Mouse (Mus musculus) stomach, postnatal 0 days (tissue): ENCODE measurements at regions not wholly inside any gene's neighbourhood (a gene's known extent, or its start where the extent isn't known, plus 50 kb on each side); places are given as distances from the start of the nearest gene placed in this dataset.
A peak's percentile ranks its signal among the peaks of the same experiment; 100 is the strongest.

ENCODE experiments used
- ATAC-seq: fragments of 200-750 bp; cut with Nextera tagmentation; 2 replicates; pipeline ENCODE4 v1.8.0; 2017; ENCODE audit not compliant: low FRiP score, low TSS enrichment
- DNase-seq: peaks from one replicate; pipeline ENCODE4 v3.0.0-alpha.2; 2016; ENCODE audit warnings: low spot score
- H3K27ac ChIP-seq: fragments of 300-500 bp; sonication (generic); replicated peaks from 2 replicates; pipeline ENCODE4 v1.5.1; 2014; ENCODE audit warnings: mild to moderate bottlenecking, control low read depth
- H3K27me3 ChIP-seq: fragments of 300-500 bp; sonication (generic); 2 replicates; pipeline ENCODE4 v1.6.1; 2014; ENCODE audit warnings: low read length; ENCODE audit not compliant: control insufficient read depth, insufficient read depth
- H3K36me3 ChIP-seq: fragments of 300-500 bp; sonication (generic); 2 replicates; pipeline ENCODE4 v1.6.1; 2014; ENCODE audit warnings: low read length, mixed read lengths; ENCODE audit not compliant: control insufficient read depth, insufficient read depth
- H3K4me1 ChIP-seq: fragments of 300-500 bp; sonication (generic); replicated peaks from 2 replicates; pipeline ENCODE4 v1.6.1; 2014; ENCODE audit warnings: antibody characterized with exemption; ENCODE audit not compliant: control insufficient read depth, insufficient read depth
- H3K4me2 ChIP-seq: fragments of 300-500 bp; sonication (generic); replicated peaks from 2 replicates; pipeline ENCODE4 v1.6.1; 2014; ENCODE audit warnings: low read depth, mild to moderate bottlenecking, control low read depth, moderate library complexity
- H3K4me3 ChIP-seq: fragments of 300-500 bp; sonication (generic); 2 replicates; pipeline ENCODE4 v1.5.1; 2014; ENCODE audit warnings: low read depth, low read length, control low read depth
- H3K9ac ChIP-seq: fragments of 300-500 bp; sonication (generic); 2 replicates; pipeline ENCODE4 v1.6.1; 2014; ENCODE audit warnings: mild to moderate bottlenecking, low read length, control low read depth, mixed read lengths
- H3K9me3 ChIP-seq: fragments of 300-500 bp; sonication (generic); 2 replicates; pipeline ENCODE4 v1.6.1; 2016; ENCODE audit warnings: low read length; ENCODE audit not compliant: control insufficient read depth
- CTCF ChIP-seq: IDR thresholded peaks from 2 replicates; pipeline ENCODE4 v1.5.1; 2016; ENCODE audit warnings: antibody characterized with exemption, low read depth, mild to moderate bottlenecking, moderate library complexity
- EP300 ChIP-seq: optimal IDR thresholded peaks from 2 replicates; pipeline ENCODE3; 2016; ENCODE audit warnings: antibody characterized with exemption
- WGBS: fragments of 180-500 bp; shearing (Covaris S2); extraction: QIAGEN DNeasy Blood & Tissue Kit; methylation state at CpG from one replicate; pipeline ENCODE4 v1.1.7; 2014; 5-methylcytosine and 5-hydroxymethylcytosine counted together

- Histone ChIP-seq H3K9me3 (no peaks in the 10 kb centered on the region), H3K27me3 (no peaks in the 10 kb centered on the region), H3K27ac (no peak overlapping the region), H3K9ac (no peak overlapping the region), H3K4me2 (no peak overlapping the region), H3K36me3 (no peaks in the 10 kb centered on the region), H3K4me3 (no peak overlapping the region), H3K4me1 (no peaks in the 10 kb centered on the region)
- no peak for ATAC-seq
- WGBS: 73% methylated on average over 6 of the region's 6 CpGs
- TF ChIP-seq CTCF: peak; percentile 66
- TF ChIP-seq EP300: no peak
- no peak for DNase-seq
Measured at GRCm38 (mm10) chr9:63883738-63884520, 126.1 kb upstream of the Smad3 start.

DNA sequence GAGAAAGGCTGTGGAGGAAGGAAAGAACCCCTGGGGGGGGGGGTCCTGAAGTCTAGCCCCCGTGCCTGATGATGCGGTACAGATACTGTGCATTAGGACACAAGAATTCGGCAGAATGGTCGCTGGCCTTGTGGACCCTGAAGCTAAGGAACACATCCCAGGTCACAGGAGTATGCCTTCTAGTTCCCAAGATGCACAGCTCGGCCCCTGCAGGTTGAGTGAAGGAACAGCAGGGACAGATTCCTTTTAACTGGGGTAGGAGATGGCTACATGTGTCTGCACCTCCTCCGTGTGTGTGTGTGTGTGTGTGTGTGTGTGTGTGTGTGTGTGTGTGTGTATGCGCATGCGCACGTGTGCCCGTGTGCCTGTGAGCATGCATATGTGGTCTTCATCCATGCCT is 123.9 kb upstream of the Smad3 start:
- Histone ChIP-seq H3K4me1 (no peaks in the 10 kb centered on the region), H3K27ac (no peak overlapping the region), H3K4me2 (no peak overlapping the region), H3K36me3 (no peaks in the 10 kb centered on the region), H3K9me3 (no peaks in the 10 kb centered on the region), H3K4me3 (no peak overlapping the region), H3K27me3 (no peaks in the 10 kb centered on the region), H3K9ac (no peak overlapping the region)
- no peak for TF ChIP-seq EP300
- TF ChIP-seq CTCF: peak; percentile 28; the same call in 1 of the 2 replicates
- DNase-seq: no peak
- 77% methylated on average over 10 of the region's 10 CpGs for WGBS
- ATAC-seq: no peak

GRCm38 (mm10) chr9:63881261-63881563 is 123.4 kb upstream of the Smad3 start:
- H3K4me3 ChIP-seq: no peak overlapping the region
- WGBS: 68% methylated on average over 4 of the region's 4 CpGs
- no peak overlapping the region for H3K27ac ChIP-seq
- H3K27me3 ChIP-seq: no peaks in the 10 kb centered on the region
- DNase-seq (no peak), ATAC-seq (no peak)
- no peak overlapping the region for H3K9ac ChIP-seq
- H3K9me3 ChIP-seq: no peaks in the 10 kb centered on the region
- no peak for TF ChIP-seq CTCF
- TF ChIP-seq EP300: no peak
- H3K4me1 ChIP-seq: no peaks in the 10 kb centered on the region
- no peaks in the 10 kb centered on the region for H3K36me3 ChIP-seq
- no peak overlapping the region for H3K4me2 ChIP-seq

- Histone ChIP-seq H3K9ac (no peak overlapping the region), H3K36me3 (no peaks in the 10 kb centered on the region), H3K9me3 (no peaks in the 10 kb centered on the region), H3K4me1 (no peaks in the 10 kb centered on the region), H3K4me2 (peak overlapping the region; percentile 40), H3K27ac (no peak overlapping the region), H3K4me3 (peak overlapping the region; percentile 11; the same call in 1 of the 2 replicates), H3K27me3 (no peaks in the 10 kb centered on the region)
- no peak for TF ChIP-seq CTCF
- TF ChIP-seq EP300: no peak
- ATAC-seq (no peak), DNase-seq (no peak)
- WGBS: 42% methylated on average over 26 of the region's 26 CpGs
Measured at GRCm38 (mm10) chr9:63880487-63881260, 122.9 kb upstream of the Smad3 start.

- DNase-seq: no peak
- Histone ChIP-seq H3K9me3 (no peaks in the 10 kb centered on the region), H3K36me3 (no peaks in the 10 kb centered on the region), H3K4me3 (no peak overlapping the region), H3K9ac (no peak overlapping the region), H3K4me2 (peak overlapping the region; percentile 40), H3K4me1 (no peaks in the 10 kb centered on the region), H3K27ac (peak overlapping the region; percentile 8; the same call in 1 of the 2 replicates), H3K27me3 (no peaks in the 10 kb centered on the region)
- no peak for TF ChIP-seq CTCF
- no peak for TF ChIP-seq EP300
- whole genome bisulfite sequencing: 26% methylated on average over 15 of the region's 15 CpGs
- ATAC-seq: 0 out of 2 replicates have a peak, but pooled peaks have one; percentile 8
Measured at GRCm38 (mm10) chr9:63879710-63880428, 122.1 kb upstream of the Smad3 start.
